Comparison of ENCODE assay signal across 11 mouse cellular contexts in the genomic region with DNA sequence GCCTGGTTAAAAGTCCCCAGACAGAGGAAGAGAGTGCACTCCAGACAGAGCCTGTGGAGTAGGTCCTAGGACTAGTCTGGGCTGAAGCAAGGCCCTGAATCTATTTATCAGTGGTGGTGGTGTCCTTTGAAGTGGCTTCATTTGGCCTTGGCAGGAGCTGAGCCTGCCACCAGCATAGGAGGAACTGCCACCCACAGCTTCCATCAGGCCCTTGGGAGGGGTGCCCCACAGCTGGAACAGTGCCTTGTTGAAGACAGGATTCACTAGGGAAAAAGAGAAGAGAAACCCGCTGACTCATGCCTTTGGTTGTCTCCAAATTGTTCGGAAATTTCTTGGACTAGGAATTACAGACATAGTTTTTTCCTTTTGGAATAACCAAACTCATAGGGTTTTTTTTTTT.
DNase-seq lines count a peak whose midpoint lies in the region; ATAC-seq lines count a peak whose summit lies in the region.
"Had no signal": no experiment of that assay in that cellular context is flagged by ENCODE, and none has a peak within 500 bp of the region (broad histone marks: within the 10 kb centered on the region; RNA-seq: fewer than 3 reads in every experiment).

No protein-coding gene starts in this region.

- DNase-seq in right cerebral cortex, postnatal 10 days (ENCODE audit: low spot score in 2 of 2): peak; percentile 19 to 22
- DNase-seq in right cerebral cortex, adult 2 months (ENCODE audit: low spot score in 2 of 2): no peak
- peak; percentile 70 for DNase-seq in adrenal gland, postnatal 10 days
- peak; percentile 7 to 21 for DNase-seq in gastrocnemius, postnatal 36 days
- no peak for DNase-seq in liver
- no peak for DNase-seq in kidney, postnatal 4 days
- DNase-seq: cerebellum, adult 18-20 months; liver, embryonic 13.5 days; right cerebral cortex, postnatal 4 days had no signal

- intact Hi-C loops in gastrocnemius, postnatal 36 days (cut with DNase I): no loop called here

- ATAC-seq in megakaryocyte progenitor cell, adult 5-6 weeks (replicated peaks; ENCODE audit: poor library complexity): peak; percentile 57
- ATAC-seq: Patski had no signal

Comparison
In these comparisons a context has a peak if more than half of its experiments do, and no peak if none do; other contexts are left out.
1. DNase-seq: peak in right cerebral cortex, postnatal 10 days (2 of 2), adrenal gland, postnatal 10 days (single experiment) and gastrocnemius, postnatal 36 days (2 of 2); none in right cerebral cortex, adult 2 months (0 of 2), liver (single experiment) and kidney, postnatal 4 days (0 of 2).